Mouse (Mus musculus) cerebellum, adult 9-10 months (tissue): Measurements from ENCODE around the gene Mast2.

Experiments used
- DNase-seq: peaks from one replicate; pipeline ENCODE4 v3.0.0; 2022

The Mast2 gene

DNA sequence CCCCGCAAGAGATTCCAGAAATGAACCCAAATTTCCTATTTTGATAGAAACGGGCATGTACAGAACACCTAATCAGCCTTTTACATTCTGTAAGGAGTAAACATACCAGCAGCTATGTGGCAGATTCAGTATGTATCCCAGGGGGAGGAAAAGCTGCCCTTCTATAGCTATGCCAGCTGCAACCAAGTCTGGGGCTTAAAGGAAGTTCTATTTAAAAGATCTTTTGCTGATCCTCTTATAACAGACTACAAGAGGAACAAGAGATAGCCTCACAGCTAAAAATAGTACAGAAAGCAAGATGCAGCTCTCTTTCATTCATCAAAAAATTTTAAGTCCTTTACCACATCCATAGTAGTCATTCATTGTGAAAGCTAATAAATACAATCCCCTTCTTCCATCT, 57.3 kb downstream of the Mast2 start:
- DNase-seq, result no peak

DNA sequence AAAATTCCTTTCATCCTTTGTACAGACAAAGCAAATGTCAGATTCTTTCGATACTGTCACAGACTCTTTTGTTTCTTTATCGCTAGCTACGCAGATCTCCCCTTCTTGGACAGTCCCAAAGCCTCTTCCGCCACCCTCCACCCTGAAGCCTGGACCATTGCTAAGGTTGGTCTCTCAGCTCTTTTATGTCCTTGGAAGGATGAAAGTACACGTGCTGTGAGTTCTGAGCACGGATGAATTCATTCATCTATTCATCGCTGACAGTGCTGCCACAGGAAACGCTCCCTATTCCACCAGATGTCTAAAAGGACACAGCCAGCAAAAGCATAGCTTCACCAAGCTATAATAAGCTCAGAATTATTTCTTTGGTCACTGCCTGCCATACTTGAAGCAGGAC, 58.0 kb downstream of the Mast2 start:
- peak; percentile 52 for DNase-seq

DNA sequence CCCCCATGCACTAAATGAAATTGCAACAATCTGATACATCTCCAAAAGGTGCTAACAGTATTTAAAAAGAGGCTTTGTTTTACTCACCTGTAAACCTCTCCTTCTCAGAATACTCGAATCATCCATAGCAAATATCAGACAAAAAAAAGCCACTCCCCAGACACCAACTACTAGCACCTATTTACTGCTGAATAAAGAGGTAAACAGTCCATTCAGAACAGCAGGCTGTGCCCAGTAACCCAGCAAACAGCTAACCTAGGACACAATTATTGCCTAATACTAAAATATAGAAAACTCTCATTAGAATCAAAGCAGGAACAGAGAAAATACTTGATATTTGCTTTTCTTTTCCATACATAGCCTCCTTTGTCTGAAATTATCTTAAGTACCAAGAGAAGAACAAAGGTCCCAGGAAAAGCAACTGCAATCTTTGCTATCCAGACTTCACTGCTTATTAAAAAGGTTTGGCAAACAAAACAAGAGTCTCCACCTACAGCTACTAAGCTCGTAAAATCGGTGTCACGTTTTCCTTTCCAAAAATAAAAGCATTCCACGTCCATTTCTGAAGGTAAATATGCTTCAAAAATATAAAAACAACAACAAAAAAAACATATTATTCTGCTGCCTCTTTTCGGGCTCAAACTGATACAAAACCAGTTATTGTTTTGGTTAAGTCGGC, 58.6 kb downstream of the Mast2 start:
- DNase-seq, result peak; percentile 20

DNA sequence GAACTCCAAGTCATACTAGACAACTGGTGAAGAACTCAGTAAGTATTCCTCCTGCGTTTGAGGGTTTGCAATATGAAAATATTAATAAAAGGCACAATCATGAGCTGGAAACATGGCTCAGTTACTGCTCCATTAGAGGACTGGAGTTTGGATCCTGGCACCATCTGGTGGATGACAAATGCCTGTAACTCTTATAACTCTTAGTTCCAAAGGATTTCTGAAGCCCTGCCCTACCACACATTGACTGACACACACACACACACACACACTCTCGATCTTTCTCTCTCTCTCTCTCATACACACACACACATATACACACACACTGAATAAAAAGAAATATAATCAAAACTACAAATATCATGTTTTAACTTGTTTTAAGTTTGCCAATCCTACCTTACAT, 60.1 kb downstream of the Mast2 start:
- DNase-seq, result peak; percentile 30

DNA sequence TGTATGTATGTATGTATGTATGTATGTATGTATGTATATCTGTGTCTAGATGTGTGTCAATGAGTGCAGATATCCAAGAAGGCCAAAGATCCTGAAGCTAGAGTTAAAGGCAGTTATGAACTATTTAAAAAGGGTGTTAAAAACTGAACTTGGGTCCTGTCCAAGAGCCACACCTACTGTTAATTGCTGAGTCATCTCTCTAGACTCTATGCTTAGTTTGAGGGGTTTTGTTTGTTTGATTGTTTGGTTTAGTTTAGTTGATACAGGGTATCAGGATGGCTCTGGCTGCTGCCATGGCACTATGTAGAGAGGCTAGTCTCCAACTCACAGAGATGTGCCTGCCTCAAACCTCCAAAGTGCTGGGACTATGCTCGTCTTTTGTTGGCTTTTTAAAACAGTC, 61.3 kb downstream of the Mast2 start:
- no peak for DNase-seq

DNA sequence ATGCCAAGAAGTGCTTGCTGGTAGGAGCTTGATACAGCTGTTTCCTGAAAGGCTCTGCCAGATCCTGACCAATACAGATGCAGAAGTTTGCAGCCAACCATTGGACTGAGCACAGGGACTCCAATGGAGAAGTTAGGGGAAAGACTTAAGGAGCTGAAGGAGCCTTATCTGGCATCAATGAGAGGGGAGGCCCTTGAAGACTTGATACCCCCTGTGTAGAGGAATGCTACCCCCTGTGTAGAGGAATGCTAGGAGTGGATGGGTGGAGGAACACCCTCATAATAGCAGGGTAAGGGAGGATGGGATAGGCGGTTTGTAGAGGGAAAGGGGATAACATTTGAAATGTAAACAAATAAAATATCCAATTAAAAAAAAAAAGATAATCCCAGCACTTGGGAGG, 65.9 kb downstream of the Mast2 start:
- no peak for DNase-seq

DNA sequence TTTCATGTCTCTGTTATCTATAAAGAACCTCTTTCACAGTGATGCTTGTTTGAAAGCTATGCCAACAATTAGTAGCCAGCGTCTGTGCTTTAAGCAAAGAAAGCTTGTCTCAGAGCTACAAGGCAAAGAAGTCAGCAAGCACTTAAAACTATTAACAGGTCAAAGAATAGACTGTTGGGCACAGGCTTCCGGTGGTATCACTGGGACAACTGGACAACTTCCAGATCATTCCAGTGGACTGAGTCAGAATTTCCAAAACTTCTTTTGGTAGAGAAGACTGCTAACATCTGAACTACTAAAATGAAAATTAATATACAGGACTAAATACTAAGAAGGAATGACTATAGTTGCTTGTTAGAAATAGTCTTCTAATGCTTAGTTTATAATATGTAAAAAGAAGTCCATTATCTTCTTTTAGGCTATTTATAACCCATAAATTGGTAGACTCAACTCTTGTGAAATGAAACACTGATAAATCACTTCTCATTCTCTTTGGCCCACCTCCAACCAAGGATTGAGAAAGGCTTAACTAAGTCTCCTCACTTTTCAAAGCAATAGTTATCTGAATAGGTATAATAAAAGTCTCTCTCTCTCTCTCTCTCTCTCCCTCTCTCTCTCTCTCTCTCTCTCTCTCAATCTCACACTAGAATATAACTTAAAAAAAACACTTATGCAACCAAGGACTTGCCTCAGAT, 85.9 kb downstream of the Mast2 start:
- DNase-seq, result no peak

DNA sequence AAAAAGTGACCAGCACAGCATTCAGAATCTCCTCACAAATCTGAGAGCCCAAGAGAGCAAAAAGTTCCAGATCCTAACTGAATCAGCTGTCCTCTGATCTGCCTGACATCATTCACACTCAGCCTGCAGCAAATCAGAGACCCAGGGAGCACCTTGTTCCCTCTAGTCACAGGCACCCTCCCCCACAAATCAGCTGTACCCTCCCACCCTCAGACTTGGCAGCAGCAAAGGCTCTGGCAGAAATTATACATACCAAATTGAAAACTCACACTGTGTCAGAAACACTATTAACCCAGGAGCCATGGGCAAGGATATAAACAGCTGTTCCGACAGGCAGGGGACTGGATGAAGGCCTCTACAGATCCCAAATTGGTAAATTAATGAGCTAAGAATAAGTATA, 92.3 kb downstream of the Mast2 start:
- peak; percentile 22 for DNase-seq

DNA sequence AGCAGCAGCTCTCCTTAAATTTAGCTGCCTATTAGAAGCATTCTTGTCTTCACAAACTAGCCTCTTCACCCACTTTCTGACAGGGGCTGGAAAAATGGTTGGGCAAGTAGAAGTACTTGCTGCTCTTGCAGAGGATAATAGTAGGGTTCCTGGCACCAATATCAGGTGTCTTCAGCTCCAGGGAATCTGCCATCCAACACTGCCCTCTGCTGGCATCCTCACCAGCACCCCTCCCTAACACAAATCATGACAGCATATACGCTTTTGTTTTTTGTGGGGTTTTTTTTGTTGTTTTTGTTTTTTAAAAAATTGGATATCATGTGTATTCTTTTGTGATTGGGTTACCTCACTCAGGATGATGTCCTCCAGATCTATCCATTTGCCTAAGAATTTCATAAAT, 105.9 kb downstream of the Mast2 start:
- peak; percentile 11 for DNase-seq

DNA sequence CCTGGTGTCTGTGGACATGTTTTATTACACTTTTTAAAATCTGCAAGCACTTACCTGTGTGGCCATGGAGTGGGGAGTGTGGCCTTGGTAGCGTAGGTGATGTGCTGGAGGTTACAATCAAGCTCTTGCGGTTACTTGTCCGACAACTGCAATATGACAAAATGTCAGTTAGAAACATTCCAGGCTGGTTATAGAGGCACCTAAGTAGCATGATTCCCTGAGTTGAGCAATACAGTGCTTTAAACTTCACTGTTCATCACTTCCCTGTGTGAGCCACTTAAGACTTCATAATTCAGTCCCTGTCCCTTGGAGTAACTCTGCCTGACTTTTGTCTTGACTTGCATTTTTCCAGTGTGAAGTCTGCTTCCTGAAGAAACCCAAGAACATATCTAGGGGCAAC, 111.1 kb downstream of the Mast2 start:
- DNase-seq, result no peak

DNA sequence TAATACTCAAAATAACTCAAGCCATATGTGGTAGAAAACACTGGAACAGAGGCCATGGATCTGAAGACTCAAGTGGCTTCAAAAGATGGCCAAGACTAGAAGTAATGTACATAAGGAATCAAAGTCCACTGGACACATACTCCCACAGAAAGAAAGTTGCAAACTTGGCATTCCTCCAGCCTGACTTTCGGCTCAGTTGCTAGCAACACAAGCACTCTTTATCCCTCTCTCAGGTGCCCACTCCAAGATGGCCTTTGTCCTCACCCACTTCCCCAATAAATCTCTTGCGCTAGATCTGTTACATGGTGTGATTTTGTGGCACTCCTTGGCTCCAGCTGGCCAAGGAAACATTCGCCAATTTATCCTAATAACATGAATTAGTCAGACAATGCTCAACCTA, 111.5 kb downstream of the Mast2 start:
- no peak for DNase-seq

DNA sequence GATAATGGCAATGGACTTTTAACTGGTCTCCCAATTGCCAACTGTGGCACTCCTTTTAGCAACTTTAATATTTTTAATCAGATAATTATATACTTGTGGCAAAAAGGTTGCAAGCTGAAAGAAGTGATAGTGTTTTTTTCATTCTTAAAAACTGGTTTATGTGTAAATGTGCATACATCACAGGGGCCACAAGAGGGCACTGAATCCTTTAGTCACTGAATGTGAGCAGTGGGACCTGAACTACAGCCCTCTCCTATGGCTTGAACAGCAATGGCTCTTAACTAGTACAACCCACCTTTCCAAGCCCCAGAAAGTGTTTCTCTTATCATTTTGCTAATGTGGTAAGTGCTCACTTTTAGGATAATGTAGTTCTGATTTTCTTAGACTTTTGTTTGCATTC, 121.9 kb downstream of the Mast2 start:
- peak; percentile 70 for DNase-seq

DNA sequence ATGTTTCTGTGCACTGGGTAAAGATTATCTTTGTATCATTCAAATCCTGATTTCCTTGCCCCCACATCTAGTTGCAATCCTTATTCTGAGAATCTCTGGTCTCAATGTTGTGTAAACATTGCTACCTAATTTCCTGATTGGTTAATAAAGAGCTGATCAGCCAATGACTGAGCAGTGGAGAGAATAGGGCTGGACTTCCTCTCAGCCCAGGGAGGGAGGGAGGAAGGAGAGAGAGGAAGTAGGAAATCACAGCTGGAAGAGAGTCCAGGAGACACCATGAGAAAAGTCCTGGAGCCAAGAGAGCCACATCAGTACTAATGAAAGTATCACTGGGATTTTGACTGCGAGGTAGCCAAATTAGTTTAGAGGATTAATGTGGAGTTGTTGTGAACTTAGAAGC, 127.7 kb downstream of the Mast2 start:
- no peak for DNase-seq

DNA sequence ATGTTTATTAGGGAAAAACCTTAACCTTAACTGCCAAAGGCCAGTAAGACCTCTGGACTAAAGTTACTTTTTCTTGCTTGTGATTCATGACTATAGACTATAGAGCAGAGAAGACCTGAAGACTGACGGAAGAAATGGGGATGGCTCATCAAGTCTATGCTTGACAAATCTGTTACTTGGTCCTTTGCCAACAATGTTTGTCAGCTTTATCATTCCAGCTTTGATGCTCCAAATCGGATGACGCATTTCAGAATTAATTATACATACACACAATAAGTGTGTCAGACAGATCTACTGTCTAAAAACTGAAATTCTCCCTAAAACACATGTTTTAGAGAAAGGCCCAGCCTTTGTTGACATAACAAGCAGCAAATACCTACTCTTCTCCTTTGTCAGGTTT, 134.7 kb downstream of the Mast2 start:
- no peak for DNase-seq

DNA sequence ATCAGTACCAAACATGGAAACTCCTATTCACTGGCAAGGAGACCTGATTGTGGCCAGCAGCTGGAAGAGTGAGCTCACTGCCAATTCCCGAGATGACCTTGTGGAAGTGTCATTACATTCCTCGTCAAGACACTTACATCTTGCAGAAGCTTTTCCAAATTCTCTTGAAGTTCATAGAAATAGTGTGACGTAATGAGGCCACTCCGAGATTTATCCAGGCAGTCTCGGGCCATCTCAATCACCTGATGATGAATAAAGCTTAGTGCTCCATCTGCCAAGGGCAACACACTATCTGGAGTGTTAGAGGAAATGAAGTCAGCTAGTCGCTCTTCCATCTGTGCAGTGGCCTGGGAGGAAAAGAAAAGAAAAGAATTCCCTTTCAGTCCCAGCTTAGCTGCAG, 141.9 kb downstream of the Mast2 start:
- no peak for DNase-seq

DNA sequence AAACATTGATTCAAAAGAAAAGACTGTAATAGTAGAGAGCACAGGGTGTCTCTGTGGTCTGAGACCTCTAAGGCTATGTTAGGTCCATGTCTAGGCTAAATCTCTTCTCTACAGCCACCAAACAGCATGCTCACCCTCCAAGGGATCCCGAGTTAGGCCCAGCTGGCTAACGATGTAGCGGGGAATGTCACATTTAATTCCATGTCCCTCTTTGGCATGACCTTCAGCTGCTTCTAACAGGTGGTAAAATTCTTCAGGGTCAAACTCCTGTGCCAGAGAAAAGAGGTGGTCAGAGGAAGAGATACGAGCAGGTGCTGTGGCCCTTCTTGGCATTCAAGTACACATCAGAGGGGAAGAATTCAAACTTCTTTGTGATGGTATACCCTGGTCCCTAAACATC, 146.4 kb downstream of the Mast2 start:
- no peak for DNase-seq

DNA sequence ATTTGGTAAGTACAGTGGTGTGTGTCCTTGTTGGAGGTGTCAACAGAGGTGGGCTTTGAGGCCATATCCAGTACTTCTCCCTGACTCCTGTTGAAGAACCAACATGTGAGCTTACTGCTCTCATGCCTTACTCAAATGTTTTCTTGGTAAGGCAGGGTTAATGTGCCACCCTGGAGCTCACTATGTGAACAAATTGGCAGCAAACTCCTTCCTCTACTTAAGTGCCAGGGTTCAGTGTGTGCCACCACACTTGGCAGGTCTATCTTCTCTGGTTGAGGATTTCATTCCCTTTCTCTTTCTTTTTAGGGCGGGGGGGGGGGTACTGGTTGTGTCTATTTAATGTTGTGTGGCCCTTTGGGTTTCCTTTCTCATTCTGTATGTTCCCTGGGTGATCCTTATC, 159.4 kb downstream of the Mast2 start:
- DNase-seq, result no peak

DNA sequence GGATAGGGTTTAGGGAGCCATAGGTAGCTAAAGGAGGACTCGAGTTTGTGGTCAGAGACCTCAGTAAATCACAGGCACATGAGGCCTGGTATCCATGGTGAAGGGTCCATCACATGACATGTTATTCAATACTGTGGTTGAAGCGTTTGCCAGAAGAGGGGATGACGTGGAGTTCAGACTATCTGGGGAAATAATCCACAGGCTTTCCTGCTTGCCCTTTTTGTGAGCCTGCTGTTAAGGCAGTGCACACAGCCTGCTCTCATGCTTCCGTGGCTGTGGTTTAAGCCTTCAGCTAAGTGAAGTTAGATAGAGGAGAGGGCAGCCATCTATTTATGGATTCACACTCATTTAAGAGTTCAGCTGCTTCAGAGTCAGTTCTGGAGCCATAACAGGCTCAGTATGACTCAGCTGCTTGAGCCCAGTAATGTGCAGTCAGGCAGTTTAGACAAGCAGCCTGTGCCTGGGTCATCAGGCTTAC, 163.1 kb downstream of the Mast2 start:
- DNase-seq, result no peak

DNA sequence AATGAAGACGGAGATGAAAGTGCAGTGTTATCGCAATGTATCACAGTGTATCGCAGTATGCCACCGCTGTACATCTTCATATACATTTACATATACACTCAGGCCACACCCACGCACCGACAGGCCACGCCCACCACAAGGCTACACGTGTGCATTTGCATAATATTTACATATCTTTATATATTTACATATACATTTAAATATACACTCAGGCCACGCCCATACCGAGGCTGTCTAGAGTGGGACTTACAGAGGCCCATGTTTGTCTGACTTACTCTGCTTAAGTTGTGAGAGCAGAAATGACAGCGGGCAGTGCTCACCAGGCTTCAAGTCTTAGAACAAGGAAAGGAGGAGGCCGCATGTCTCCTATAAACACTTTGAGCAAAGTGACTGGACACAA, 170.7 kb downstream of the Mast2 start:
- DNase-seq, result peak; percentile 34

DNA sequence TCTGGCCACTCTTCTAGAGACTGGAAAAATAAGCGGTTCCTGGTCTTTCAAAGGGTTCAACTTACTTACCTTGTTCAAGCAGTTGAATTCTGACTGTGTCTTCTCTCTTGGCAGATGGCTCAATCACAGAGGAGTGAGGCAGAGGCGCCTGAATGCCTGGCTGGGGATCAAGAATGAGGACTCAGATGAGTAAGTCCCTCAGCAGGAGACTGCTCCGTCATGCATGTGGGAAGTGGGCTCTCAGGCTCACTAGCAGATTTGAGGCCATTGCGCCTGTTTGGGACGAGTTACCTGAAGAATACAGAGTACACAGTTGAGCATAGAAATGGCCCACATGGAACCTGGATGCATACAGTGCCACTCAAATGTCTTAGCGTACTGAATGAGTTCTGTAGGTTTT, 172.4 kb downstream of the Mast2 start:
- peak; percentile 75 for DNase-seq

DNA sequence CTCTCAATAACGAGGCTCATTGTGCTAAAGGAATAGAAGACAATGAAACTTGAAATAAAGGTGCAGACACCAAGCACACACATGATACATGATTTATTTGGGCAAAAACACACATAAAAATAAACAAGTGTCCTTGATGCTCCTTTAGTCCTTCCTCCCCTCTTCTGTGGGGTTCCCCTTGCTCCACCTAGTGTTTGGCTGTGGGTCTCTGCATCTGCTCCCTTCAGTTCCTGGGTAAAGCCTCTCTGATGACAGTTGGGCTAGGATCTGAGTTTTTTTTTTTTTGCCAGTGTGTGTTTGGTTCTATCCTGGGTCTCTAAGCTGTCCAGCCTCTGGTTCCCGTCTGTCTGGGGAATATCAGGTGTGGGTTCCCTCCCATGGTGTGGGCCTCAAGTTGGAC, 181.8 kb downstream of the Mast2 start:
- peak; percentile 54 for DNase-seq

DNA sequence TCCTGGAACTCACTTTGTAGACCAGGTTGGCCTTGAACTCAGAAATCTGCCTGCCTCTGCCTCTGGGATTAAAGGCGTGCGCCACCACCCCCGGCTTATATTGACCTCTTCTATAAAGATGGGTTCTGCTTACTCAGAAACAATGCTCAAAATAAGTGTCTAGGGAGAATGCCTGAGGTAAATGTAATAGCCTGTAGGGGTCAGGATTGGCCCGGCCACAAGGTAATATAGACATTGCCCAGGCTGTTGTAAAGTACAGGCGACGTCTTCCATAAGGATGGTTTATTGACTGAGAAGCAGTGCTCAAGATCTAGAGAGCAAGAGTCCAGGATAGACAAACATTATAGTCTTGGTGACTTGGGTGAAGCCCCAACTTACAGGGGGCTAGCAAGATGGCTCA, 195.8 kb downstream of the Mast2 start:
- no peak for DNase-seq
